Mouse (Mus musculus) macrophage (primary cell): ENCODE results near the gene 9230104L09Rik. TPM values are rescaled to one million over a fixed set of nuclear protein-coding genes. Genes with fewer than 3 reads are reported as not detected.

Experiments
- H3K27ac ChIP-seq: fragments of 350-480 bp; formaldehyde crosslinking; 2 replicates; pipeline ENCODE4 v1.9.0; 2021
- H3K36me3 ChIP-seq: fragments of 350-480 bp; formaldehyde crosslinking; 2 replicates; pipeline ENCODE4 v1.9.0; 2021; ENCODE audit errors: inconsistent target
- H3K4me3 ChIP-seq: fragments of 350-480 bp; formaldehyde crosslinking; 2 replicates; pipeline ENCODE4 v1.9.0; 2021; ENCODE audit errors: inconsistent target
- H3K79me2 ChIP-seq: fragments of 350-480 bp; formaldehyde crosslinking; 2 replicates; pipeline ENCODE4 v1.9.0; 2021; ENCODE audit errors: inconsistent target
- WGBS: methylation state at CpG from one replicate; pipeline ENCODE4 v1.1.7; 2026; ENCODE audit warnings: inconsistent platforms; ENCODE audit not compliant: missing documents; 5-methylcytosine and 5-hydroxymethylcytosine counted together
- polyA plus RNA-seq: library from polyadenylated mRNA; stranded (reverse); fragments of 250-400 nt; gene quantifications from 3 replicates; pipeline ENCODE4 v1.2.4, GENCODE M21; 2018; ENCODE audit warnings: inconsistent platforms

Gene 9230104L09Rik
- polyA plus RNA-seq, 1 experiment from 2014 or later, result not detected

- WGBS, result 84% methylated on average over 6 of the region's 6 CpGs
These were observed 58.1 kb downstream of the 9230104L09Rik start for GRCm38 (mm10) chr2:148806696-148807095.

DNA sequence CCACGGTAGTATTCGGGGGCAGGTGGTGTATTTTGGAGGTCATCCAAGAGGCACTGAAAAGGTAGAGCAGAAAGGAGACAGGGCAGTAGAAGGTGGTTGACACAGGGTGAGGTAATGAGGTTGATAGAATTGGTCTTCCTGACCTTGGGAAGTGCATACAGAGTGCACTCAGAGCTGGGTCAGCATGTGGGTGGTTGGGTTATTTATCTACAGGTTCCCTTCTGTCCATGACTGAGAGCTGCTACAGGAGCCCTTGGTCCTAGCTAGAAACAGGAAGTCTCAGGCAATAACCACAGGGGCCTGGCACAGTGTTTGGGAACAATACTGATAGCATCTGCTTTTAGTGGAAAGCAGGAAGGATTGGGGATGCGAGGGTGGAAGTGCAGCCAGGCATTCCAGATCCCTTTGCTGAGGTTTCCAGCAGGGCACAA lies 63.3 kb downstream of the 9230104L09Rik start:
- Histone ChIP-seq H3K4me3 (no peak overlapping the region), H3K79me2 (no peaks in the 10 kb centered on the region), H3K36me3 (no peaks in the 10 kb centered on the region), H3K27ac (no peak overlapping the region)
- WGBS, result 6% methylated on average over 3 of the region's 3 CpGs

More at GRCm38 (mm10) chr2:148806696-148807095, 58.1 kb downstream of the 9230104L09Rik start:
- H3K4me3 ChIP-seq, result no peak overlapping the region
- H3K36me3 ChIP-seq, result no peaks in the 10 kb centered on the region
- H3K27ac ChIP-seq, result no peak overlapping the region
- H3K79me2 ChIP-seq, result no peaks in the 10 kb centered on the region

DNA sequence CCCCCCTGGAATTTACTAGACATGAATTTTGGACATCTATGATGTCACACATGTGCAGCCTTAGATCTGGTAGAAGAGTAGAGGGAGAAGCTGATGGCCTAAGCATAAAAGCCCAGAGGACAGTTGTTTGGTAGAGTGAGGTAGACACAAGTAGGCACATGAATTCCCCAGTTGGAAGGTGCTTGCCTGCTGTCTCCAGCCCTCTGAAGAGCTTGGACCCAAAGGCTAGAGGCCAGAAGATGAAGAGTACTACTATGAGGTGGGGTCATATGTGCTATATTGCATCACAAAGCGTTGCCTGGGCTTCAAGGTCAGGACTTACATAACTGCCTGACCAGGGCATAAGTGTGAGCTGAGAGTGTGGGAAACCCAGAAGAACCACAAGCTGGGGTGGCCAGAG lies 66.4 kb downstream of the 9230104L09Rik start, which contains the start of gene Cst8:
Gene Cst8 (plus strand): TSS at position 301 of the 400 bp plus-strand sequence.
- no peak within 1 kb of the TSS for H3K27ac ChIP-seq
- H3K36me3 ChIP-seq, result no peaks in the 10 kb centered on the region
- WGBS, result 87% methylated on average over 1 of the region's 1 CpGs
- H3K4me3 ChIP-seq, result no peak within 1 kb of the TSS
- no peaks in the 10 kb centered on the region for H3K79me2 ChIP-seq

Other genes starting within 250 kb of the 9230104L09Rik start
- gene Nxt1, start 192.4 kb downstream of the 9230104L09Rik start, polyA plus RNA-seq, result 10.2 to 26.7 TPM (median 15.0 TPM) in 3 replicates
- gene Gzf1, start 184.0 kb downstream of the 9230104L09Rik start, polyA plus RNA-seq, result 11.9 to 18.3 TPM (median 16.6 TPM) in 3 replicates
- gene Napb, start 132.6 kb downstream of the 9230104L09Rik start, polyA plus RNA-seq, result 0.69 to 0.97 TPM (median 0.83 TPM) in 3 replicates
- not detected in 3 replicates for gene Cstl1, start 114.7 kb downstream of the 9230104L09Rik start, polyA plus RNA-seq
- gene Cst11, start 93.5 kb downstream of the 9230104L09Rik start, polyA plus RNA-seq, result not detected in 3 replicates
- not detected in 3 replicates for gene 8030411F24Rik, start 83.0 kb downstream of the 9230104L09Rik start, polyA plus RNA-seq
- not detected in 3 replicates for gene Cst12, start 75.7 kb downstream of the 9230104L09Rik start, polyA plus RNA-seq
- gene Cst8, start 66.3 kb downstream of the 9230104L09Rik start, polyA plus RNA-seq, result not detected in 3 replicates
- gene Cst13, start 45.0 kb downstream of the 9230104L09Rik start, polyA plus RNA-seq, result not detected in 3 replicates
- gene Cst9, start 29.9 kb downstream of the 9230104L09Rik start, polyA plus RNA-seq, result not detected in 3 replicates
- 941 to 1,840 TPM (median 1,489 TPM) in 3 replicates for gene Cst3, start 10.7 kb upstream of the 9230104L09Rik start, polyA plus RNA-seq
- gene Gm1330, start 138.2 kb upstream of the 9230104L09Rik start, polyA plus RNA-seq, result not detected in 3 replicates
- not detected in 3 replicates for gene Gm10750, start 152.2 kb upstream of the 9230104L09Rik start, polyA plus RNA-seq